Mouse (Mus musculus) macrophage (primary cell): Measurements from ENCODE around the gene Olfr1174-ps. TPM values are rescaled to one million over a fixed set of nuclear protein-coding genes. Genes with fewer than 3 reads are reported as not detected.

Experiments
- H3K27ac ChIP-seq: fragments of 350-480 bp; formaldehyde crosslinking; 2 replicates; pipeline ENCODE4 v1.9.0; 2021
- H3K36me3 ChIP-seq: fragments of 350-480 bp; formaldehyde crosslinking; 2 replicates; pipeline ENCODE4 v1.9.0; 2021; ENCODE audit errors: inconsistent target
- H3K4me3 ChIP-seq: fragments of 350-480 bp; formaldehyde crosslinking; 2 replicates; pipeline ENCODE4 v1.9.0; 2021; ENCODE audit errors: inconsistent target
- H3K79me2 ChIP-seq: fragments of 350-480 bp; formaldehyde crosslinking; 2 replicates; pipeline ENCODE4 v1.9.0; 2021; ENCODE audit errors: inconsistent target
- WGBS: methylation state at CpG from one replicate; pipeline ENCODE4 v1.1.7; 2026; ENCODE audit warnings: inconsistent platforms; ENCODE audit not compliant: missing documents; 5-methylcytosine and 5-hydroxymethylcytosine counted together
- polyA plus RNA-seq: library from polyadenylated mRNA; stranded (reverse); fragments of 250-400 nt; gene quantifications from 3 replicates; pipeline ENCODE4 v1.2.4, GENCODE M21; 2018; ENCODE audit warnings: inconsistent platforms
- total RNA-seq, 78 experiments: library from RNA; depleted of rRNA; stranded (reverse); fragments of 250-400 nt; gene quantifications; 1 replicate in 9 of 78; 2 replicates in 24 of 78; 3 replicates in 43 of 78; 4 replicates in 2 of 78; pipeline ENCODE4 v1.2.4; 2018; ENCODE audit warnings: inconsistent platforms in 56 of 78

Olfr1174-ps gene
- not detected for total RNA-seq (2018; cell fraction: chromatin; rRNA removed)
- total RNA-seq (2018; cell fraction: cytosol; rRNA removed) = not detected
- not detected for total RNA-seq (2018; cell fraction: nucleus; rRNA removed)
- polyA plus RNA-seq = not detected in 3 replicates

GRCm38 (mm10) chr2:88315035-88315434 lies at the start of gene Olfr1174-ps:
Olfr1174-ps (minus strand) TSS chr2:88315135.
- Histone ChIP-seq H3K79me2 (no peaks in the 10 kb centered on the region), H3K36me3 (no peaks in the 10 kb centered on the region), H3K27ac (no peak within 1 kb of the TSS), H3K4me3 (no peak within 1 kb of the TSS)
- 97% methylated on average over 4 of the region's 4 CpGs for WGBS

GRCm38 (mm10) chr2:88356304-88356703 lies 41.4 kb upstream of the Olfr1174-ps start:
- 4% methylated on average over 2 of the region's 2 CpGs for WGBS
- H3K36me3 ChIP-seq = no peaks in the 10 kb centered on the region
- H3K4me3 ChIP-seq = no peak overlapping the region
- H3K79me2 ChIP-seq = no peaks in the 10 kb centered on the region
- H3K27ac ChIP-seq = no peak overlapping the region

DNA sequence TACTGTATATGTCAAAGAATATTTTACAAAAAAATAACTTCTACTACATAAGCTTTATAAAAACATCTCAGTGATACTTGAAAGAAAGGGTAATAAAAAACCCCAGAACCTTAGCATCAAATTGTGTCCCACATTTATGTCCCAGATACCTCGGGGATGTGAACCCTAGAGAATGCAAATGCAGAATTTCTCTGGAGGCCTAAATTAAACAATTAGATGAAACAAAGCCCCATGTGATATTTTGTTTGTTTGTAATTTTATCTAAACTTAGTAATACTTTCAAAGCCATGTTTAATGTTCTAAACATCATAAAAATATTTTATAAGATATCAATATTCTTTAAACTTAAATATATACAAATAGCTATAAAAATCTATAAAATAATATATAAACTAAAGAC lies 31.5 kb upstream of the Olfr1174-ps start, which contains the start of gene Olfr1177-ps:
TSS of gene Olfr1177-ps (minus strand) at position 101 of the 400 bp plus-strand sequence.
- no peak within 1 kb of the TSS for H3K27ac ChIP-seq
- H3K79me2 ChIP-seq = no peaks in the 10 kb centered on the region
- 67% methylated on average over 1 of the region's 1 CpGs for WGBS
- H3K4me3 ChIP-seq = no peak within 1 kb of the TSS
- H3K36me3 ChIP-seq = no peaks in the 10 kb centered on the region

DNA sequence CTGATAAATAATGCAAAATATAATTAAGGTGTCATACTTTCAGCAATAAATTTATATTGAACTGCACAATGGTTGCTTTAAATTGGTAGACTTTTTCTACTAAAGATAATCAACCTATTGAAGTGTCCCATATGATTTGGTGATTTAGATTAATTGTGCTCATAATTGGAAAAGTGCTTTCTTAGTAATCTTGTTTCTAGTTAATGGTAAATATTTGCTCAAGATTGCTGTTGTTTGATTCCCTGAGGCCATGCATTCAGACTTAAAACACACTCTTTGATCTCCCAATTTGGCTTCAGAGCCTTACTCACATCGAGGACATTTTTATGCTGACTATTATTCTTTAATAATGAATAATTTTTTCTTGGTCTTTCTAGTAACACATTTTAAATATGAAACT lies 21.5 kb upstream of the Olfr1174-ps start, which contains the start of gene Olfr1176:
TSS of gene Olfr1176 (plus strand) at position 301 of the 400 bp plus-strand sequence.
- Histone ChIP-seq H3K79me2 (no peaks in the 10 kb centered on the region), H3K36me3 (no peaks in the 10 kb centered on the region), H3K27ac (no peak within 1 kb of the TSS), H3K4me3 (no peak within 1 kb of the TSS)
- WGBS = 62% methylated on average over 1 of the region's 1 CpGs

DNA sequence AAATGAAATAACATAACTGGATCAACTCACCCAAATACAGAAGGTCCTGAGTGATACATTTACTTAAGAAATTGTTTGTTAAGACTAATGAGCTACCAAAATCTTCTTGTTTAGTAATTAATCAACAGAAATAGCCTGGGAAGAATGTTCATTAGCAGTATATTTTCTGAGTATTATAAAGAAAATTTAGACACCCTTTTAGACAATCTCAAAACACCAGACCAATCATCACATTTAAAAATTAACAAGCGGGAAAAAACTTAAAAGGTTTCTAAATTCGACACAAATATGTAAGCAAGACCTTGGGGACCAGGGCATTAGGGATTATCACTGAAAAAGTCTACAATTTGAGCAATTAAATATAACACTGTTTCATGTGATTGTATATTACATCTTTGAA lies 12.2 kb upstream of the Olfr1174-ps start, which contains the start of gene Olfr1175-ps:
TSS of gene Olfr1175-ps (minus strand) at position 101 of the 400 bp plus-strand sequence.
- no peaks in the 10 kb centered on the region for H3K79me2 ChIP-seq
- WGBS = 68% methylated on average over 2 of the region's 2 CpGs
- H3K4me3 ChIP-seq = no peak within 1 kb of the TSS
- H3K36me3 ChIP-seq = no peaks in the 10 kb centered on the region
- no peak within 1 kb of the TSS for H3K27ac ChIP-seq

DNA sequence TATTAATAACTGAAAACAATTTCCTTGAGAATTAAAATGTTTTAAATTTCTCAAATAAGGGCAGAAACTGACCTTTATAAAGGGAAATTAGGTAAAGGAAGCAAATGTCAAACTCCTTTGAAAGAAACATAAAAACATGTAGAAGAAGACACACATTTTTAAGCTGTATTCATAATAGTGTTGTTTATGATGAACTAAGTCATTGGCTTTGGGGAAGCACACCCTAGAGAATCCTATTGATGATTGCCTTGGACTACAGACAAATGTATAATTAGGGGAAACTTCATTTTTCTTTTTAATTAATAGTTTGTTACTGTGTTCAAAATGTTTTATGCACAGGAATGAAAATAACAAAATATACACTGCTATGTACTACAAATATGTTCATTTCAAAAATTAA lies 35.2 kb downstream of the Olfr1174-ps start, which contains the start of gene Olfr1173:
TSS of gene Olfr1173 (minus strand) at position 101 of the 400 bp plus-strand sequence.
- H3K36me3 ChIP-seq = no peaks in the 10 kb centered on the region
- H3K4me3 ChIP-seq = no peak within 1 kb of the TSS
- H3K79me2 ChIP-seq = no peaks in the 10 kb centered on the region
- no peak within 1 kb of the TSS for H3K27ac ChIP-seq

Other genes starting within 250 kb of the Olfr1174-ps start
- not detected in 3 replicates for gene Olfr1163, start 243.3 kb downstream of the Olfr1174-ps start, polyA plus RNA-seq
- gene Olfr1164, start 221.2 kb downstream of the Olfr1174-ps start, polyA plus RNA-seq = not detected in 3 replicates
- gene Olfr1166, start 186.9 kb downstream of the Olfr1174-ps start, polyA plus RNA-seq = not detected in 3 replicates
- not detected in 3 replicates for gene Olfr1167, start 159.9 kb downstream of the Olfr1174-ps start, polyA plus RNA-seq
- gene Olfr1168, start 133.3 kb downstream of the Olfr1174-ps start, polyA plus RNA-seq = not detected in 3 replicates
- gene Olfr1170, start 86.8 kb downstream of the Olfr1174-ps start, polyA plus RNA-seq = not detected in 3 replicates
- not detected in 3 replicates for gene Olfr1173, start 35.3 kb downstream of the Olfr1174-ps start, polyA plus RNA-seq
- not detected in 3 replicates for gene Olfr1175-ps, start 12.1 kb upstream of the Olfr1174-ps start, polyA plus RNA-seq
- gene Olfr1176, start 21.6 kb upstream of the Olfr1174-ps start, polyA plus RNA-seq = not detected in 3 replicates
- not detected in 3 replicates for gene Olfr1177-ps, start 31.4 kb upstream of the Olfr1174-ps start, polyA plus RNA-seq
- not detected in 3 replicates for gene Olfr1178, start 71.9 kb upstream of the Olfr1174-ps start, polyA plus RNA-seq
- not detected in 3 replicates for gene Olfr1179, start 91.3 kb upstream of the Olfr1174-ps start, polyA plus RNA-seq
- not detected in 3 replicates for gene Olfr1180, start 104.0 kb upstream of the Olfr1174-ps start, polyA plus RNA-seq
- gene Olfr1181, start 111.0 kb upstream of the Olfr1174-ps start, polyA plus RNA-seq = not detected in 3 replicates
- gene Gm13757, start 134.0 kb upstream of the Olfr1174-ps start, polyA plus RNA-seq = not detected in 3 replicates
- not detected in 3 replicates for gene Olfr1183, start 139.7 kb upstream of the Olfr1174-ps start, polyA plus RNA-seq
- not detected in 3 replicates for gene Olfr1184, start 168.5 kb upstream of the Olfr1174-ps start, polyA plus RNA-seq
- gene Olfr1185-ps1, start 178.2 kb upstream of the Olfr1174-ps start, polyA plus RNA-seq = not detected in 3 replicates
- not detected in 3 replicates for gene Olfr1186, start 203.4 kb upstream of the Olfr1174-ps start, polyA plus RNA-seq
- gene Olfr1188, start 241.8 kb upstream of the Olfr1174-ps start, polyA plus RNA-seq = not detected in 3 replicates